Mouse (Mus musculus): ENCODE results near the gene Plcxd3. TPM values are rescaled to one million over a fixed set of nuclear protein-coding genes. Genes with fewer than 3 reads are reported as not detected.

The Plcxd3 gene
- total RNA-seq, 1 experiment, result 0.22 TPM

DNA sequence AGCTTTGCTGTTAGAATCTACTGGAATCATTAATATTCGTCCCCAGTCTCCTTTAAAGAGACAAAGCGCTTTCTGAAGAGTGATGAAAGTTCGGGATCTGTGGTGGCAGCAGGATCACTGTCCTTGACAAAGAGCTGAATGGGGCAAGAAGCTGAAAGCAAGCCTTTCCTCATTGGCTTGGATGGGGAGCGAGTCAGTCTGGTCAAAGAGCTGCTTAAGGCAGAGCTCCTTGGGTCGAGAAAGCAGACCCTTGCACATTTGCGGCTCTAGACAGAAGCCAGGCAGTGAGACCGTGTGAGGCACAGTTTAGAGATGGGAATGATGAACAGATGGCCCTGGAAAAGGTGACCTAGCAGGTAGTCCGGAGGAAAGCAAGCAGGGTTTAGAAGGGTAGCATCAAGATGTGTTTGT lies 935 bp downstream of the Plcxd3 start:
- peaks cover 2% of the 10 kb centered on the region in 2 experiments; a peak in 1 of 4 replicates for H3K4me1 ChIP-seq (ENCODE audit: control insufficient read depth in 2 of 2, insufficient read depth in 2 of 2, low read length in 2 of 2, poor library complexity in 1 of 2)
- in situ Hi-C loops (cut with MboI; ENCODE audit: low sequenced_read_pairs in 2 of 2, unreplicated experiment in 2 of 2), result no loop called here
- no peak overlapping the region for H3K27ac ChIP-seq (ENCODE audit: insufficient read depth, low read depth, low read length, poor library complexity, severe bottlenecking)
- H3K9ac ChIP-seq (ENCODE audit: insufficient read depth, low read depth, low read length, poor library complexity, severe bottlenecking), result no peak overlapping the region
- no peaks in the 10 kb centered on the region for H3K9me3 ChIP-seq (ENCODE audit: control insufficient read depth, insufficient read depth, low read depth, low read length)
- DNase-seq (ENCODE audit: low read depth, low spot score), result no peak
- H3K4me3 ChIP-seq (ENCODE audit: insufficient read depth in 1 of 2, low read depth in 1 of 2, low read length in 2 of 2, poor library complexity in 1 of 2, severe bottlenecking in 1 of 2), result peak overlapping the region; percentile 63 to 67; a peak in 3 of 4 replicates
- H3K36me3 ChIP-seq (ENCODE audit: control insufficient read depth, insufficient read depth, low read length, poor library complexity, severe bottlenecking), result no peaks in the 10 kb centered on the region
- TF ChIP-seq CHD2 (IDR thresholded peaks at IDR 0.05; ENCODE audit: low read depth, low read length), result no peak
- TF ChIP-seq MAFK (IDR thresholded peaks at IDR 0.05; ENCODE audit: insufficient read depth, low read depth, low read length), result no peak
- no peak for TF ChIP-seq HCFC1 (IDR thresholded peaks at IDR 0.05; ENCODE audit: borderline replicate concordance, insufficient read depth, low read length)
- TF ChIP-seq ZNF384 (IDR thresholded peaks at IDR 0.05; ENCODE audit: low read depth, low read length), result no peak
- no peak for TF ChIP-seq ZC3H11A (IDR thresholded peaks at IDR 0.05; ENCODE audit: borderline replicate concordance, low read depth, low read length)

DNA sequence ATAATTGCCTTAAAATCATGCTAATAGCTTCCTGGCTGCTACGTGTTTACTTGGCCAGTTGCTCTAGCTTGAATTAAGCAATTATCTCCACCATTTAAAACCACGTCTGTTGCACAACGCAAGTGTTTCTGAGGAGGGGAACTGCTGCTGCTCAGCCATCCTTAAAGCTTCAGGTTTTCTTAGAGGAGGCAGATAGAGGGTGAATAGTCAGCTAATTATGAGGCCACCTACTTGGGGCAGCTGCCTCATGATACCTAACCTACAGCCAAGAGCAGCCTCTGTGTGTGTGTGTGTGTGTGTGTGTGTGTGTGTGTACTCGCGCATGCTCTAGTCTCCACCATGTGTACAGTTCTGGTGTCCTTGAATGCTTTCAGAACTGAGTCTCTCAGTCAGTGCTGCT lies 3.5 kb downstream of the Plcxd3 start:
- in situ Hi-C loops (cut with MboI; ENCODE audit: low sequenced_read_pairs in 2 of 2, unreplicated experiment in 2 of 2), result no loop called here
- TF ChIP-seq ZNF384 (IDR thresholded peaks at IDR 0.05; ENCODE audit: low read depth, low read length), result no peak
- TF ChIP-seq HCFC1 (IDR thresholded peaks at IDR 0.05; ENCODE audit: borderline replicate concordance, insufficient read depth, low read length), result no peak
- TF ChIP-seq CHD2 (IDR thresholded peaks at IDR 0.05; ENCODE audit: low read depth, low read length), result no peak
- TF ChIP-seq ZC3H11A (IDR thresholded peaks at IDR 0.05; ENCODE audit: borderline replicate concordance, low read depth, low read length), result no peak
- Histone ChIP-seq H3K4me1 (ENCODE audit: control insufficient read depth in 2 of 2, insufficient read depth in 2 of 2, low read length in 2 of 2, poor library complexity in 1 of 2) (peaks cover 2% of the 10 kb centered on the region in 2 experiments; a peak in 1 of 4 replicates), H3K4me3 (ENCODE audit: insufficient read depth in 1 of 2, low read depth in 1 of 2, low read length in 2 of 2, poor library complexity in 1 of 2, severe bottlenecking in 1 of 2) (no peak overlapping the region), H3K9me3 (ENCODE audit: control insufficient read depth, insufficient read depth, low read depth, low read length) (no peaks in the 10 kb centered on the region), H3K27ac (ENCODE audit: insufficient read depth, low read depth, low read length, poor library complexity, severe bottlenecking) (no peak overlapping the region), H3K9ac (ENCODE audit: insufficient read depth, low read depth, low read length, poor library complexity, severe bottlenecking) (no peak overlapping the region), H3K36me3 (ENCODE audit: control insufficient read depth, insufficient read depth, low read length, poor library complexity, severe bottlenecking) (no peaks in the 10 kb centered on the region)
- no peak for DNase-seq (ENCODE audit: low read depth, low spot score)

DNA sequence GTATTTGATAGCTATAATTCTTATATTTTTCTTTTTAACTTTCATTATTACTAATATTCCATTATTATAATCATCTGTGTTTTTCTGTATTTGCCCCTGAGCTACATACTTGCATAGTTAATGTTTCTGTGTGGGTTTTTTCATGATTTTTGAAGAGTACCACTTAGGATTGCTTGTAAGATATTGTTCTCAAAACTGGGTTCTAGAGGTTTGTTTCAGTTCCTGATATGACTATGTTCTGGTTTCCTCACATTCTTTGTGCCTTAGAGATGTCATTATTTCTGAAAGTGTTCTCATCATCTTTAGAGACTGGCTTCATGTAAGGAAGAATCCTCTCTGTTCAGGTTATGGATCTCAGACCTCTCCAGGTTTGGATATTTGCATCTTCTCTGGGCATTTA lies 12.5 kb downstream of the Plcxd3 start:
- DNase-seq (ENCODE audit: low read depth, low spot score), result no peak
- in situ Hi-C loops (cut with MboI; ENCODE audit: low sequenced_read_pairs in 2 of 2, unreplicated experiment in 2 of 2), result no loop called here
- Histone ChIP-seq H3K4me1 (ENCODE audit: control insufficient read depth in 2 of 2, insufficient read depth in 2 of 2, low read length in 2 of 2, poor library complexity in 1 of 2) (no peaks in the 10 kb centered on the region), H3K9me3 (ENCODE audit: control insufficient read depth, insufficient read depth, low read depth, low read length) (no peaks in the 10 kb centered on the region), H3K36me3 (ENCODE audit: control insufficient read depth, insufficient read depth, low read length, poor library complexity, severe bottlenecking) (no peaks in the 10 kb centered on the region), H3K9ac (ENCODE audit: insufficient read depth, low read depth, low read length, poor library complexity, severe bottlenecking) (no peak overlapping the region), H3K27ac (ENCODE audit: insufficient read depth, low read depth, low read length, poor library complexity, severe bottlenecking) (no peak overlapping the region), H3K4me3 (ENCODE audit: insufficient read depth in 1 of 2, low read depth in 1 of 2, low read length in 2 of 2, poor library complexity in 1 of 2, severe bottlenecking in 1 of 2) (no peak overlapping the region)
- TF ChIP-seq ZNF384 (IDR thresholded peaks at IDR 0.05; ENCODE audit: low read depth, low read length) (no peak), CHD2 (IDR thresholded peaks at IDR 0.05; ENCODE audit: low read depth, low read length) (no peak), ZC3H11A (IDR thresholded peaks at IDR 0.05; ENCODE audit: borderline replicate concordance, low read depth, low read length) (no peak), MAFK (IDR thresholded peaks at IDR 0.05; ENCODE audit: insufficient read depth, low read depth, low read length) (no peak), HCFC1 (IDR thresholded peaks at IDR 0.05; ENCODE audit: borderline replicate concordance, insufficient read depth, low read length) (no peak)

DNA sequence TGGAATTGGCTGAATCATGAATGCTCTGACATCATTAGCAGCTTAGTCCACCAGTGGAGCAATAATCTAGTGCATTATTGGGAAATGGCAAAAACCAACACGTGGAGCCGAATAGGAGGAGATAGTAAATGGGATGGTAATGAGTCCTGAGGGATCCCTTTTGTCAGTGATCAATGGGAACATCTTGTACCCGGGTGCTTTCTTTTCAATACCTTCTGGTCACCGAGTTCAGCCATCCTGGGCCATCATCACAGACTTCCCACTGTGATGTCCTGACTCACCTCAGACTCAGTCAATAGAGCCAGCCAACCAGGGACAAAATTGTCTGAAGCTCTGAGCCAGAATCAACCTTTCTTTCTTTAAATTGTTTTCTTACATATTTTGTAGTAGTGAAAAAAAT lies 24.8 kb downstream of the Plcxd3 start:
- H3K9me3 ChIP-seq (ENCODE audit: control insufficient read depth, insufficient read depth, low read depth, low read length), result no peaks in the 10 kb centered on the region
- TF ChIP-seq ZNF384 (IDR thresholded peaks at IDR 0.05; ENCODE audit: low read depth, low read length), result no peak
- no peak for TF ChIP-seq CHD2 (IDR thresholded peaks at IDR 0.05; ENCODE audit: low read depth, low read length)
- in situ Hi-C loops (cut with MboI; ENCODE audit: low sequenced_read_pairs in 2 of 2, unreplicated experiment in 2 of 2), result no loop called here
- H3K9ac ChIP-seq (ENCODE audit: insufficient read depth, low read depth, low read length, poor library complexity, severe bottlenecking), result no peak overlapping the region
- H3K4me3 ChIP-seq (ENCODE audit: insufficient read depth in 1 of 2, low read depth in 1 of 2, low read length in 2 of 2, poor library complexity in 1 of 2, severe bottlenecking in 1 of 2), result no peak overlapping the region
- DNase-seq (ENCODE audit: low read depth, low spot score), result no peak
- H3K27ac ChIP-seq (ENCODE audit: insufficient read depth, low read depth, low read length, poor library complexity, severe bottlenecking), result no peak overlapping the region
- H3K4me1 ChIP-seq (ENCODE audit: control insufficient read depth in 2 of 2, insufficient read depth in 2 of 2, low read length in 2 of 2, poor library complexity in 1 of 2), result no peaks in the 10 kb centered on the region
- H3K36me3 ChIP-seq (ENCODE audit: control insufficient read depth, insufficient read depth, low read length, poor library complexity, severe bottlenecking), result no peaks in the 10 kb centered on the region

DNA sequence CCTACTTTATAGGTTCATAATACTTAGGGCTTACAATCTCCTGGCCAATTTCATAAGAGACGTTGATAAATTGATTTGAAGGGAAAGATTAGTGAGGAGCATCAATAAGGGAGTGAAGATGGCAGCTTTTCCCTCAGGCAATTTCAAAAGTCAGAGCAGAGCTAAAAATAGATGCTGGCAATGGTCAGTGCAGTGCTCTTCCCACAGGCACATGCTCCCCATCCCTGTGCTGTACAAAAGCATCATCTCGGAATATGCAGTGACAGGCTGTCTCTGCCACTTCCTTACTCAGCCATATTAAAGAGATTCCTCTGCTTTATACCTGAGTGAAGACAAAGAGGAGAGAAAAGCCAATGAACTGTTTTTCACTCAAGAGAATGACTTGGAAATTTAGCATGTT lies 36.0 kb downstream of the Plcxd3 start:
- H3K9ac ChIP-seq (ENCODE audit: insufficient read depth, low read depth, low read length, poor library complexity, severe bottlenecking), result no peak overlapping the region
- TF ChIP-seq MAFK (IDR thresholded peaks at IDR 0.05; ENCODE audit: insufficient read depth, low read depth, low read length) (no peak), ZNF384 (IDR thresholded peaks at IDR 0.05; ENCODE audit: low read depth, low read length) (no peak), CHD2 (IDR thresholded peaks at IDR 0.05; ENCODE audit: low read depth, low read length) (no peak), HCFC1 (IDR thresholded peaks at IDR 0.05; ENCODE audit: borderline replicate concordance, insufficient read depth, low read length) (no peak), ZC3H11A (IDR thresholded peaks at IDR 0.05; ENCODE audit: borderline replicate concordance, low read depth, low read length) (no peak)
- no peak overlapping the region for H3K27ac ChIP-seq (ENCODE audit: insufficient read depth, low read depth, low read length, poor library complexity, severe bottlenecking)
- in situ Hi-C loops (cut with MboI; ENCODE audit: low sequenced_read_pairs in 2 of 2, unreplicated experiment in 2 of 2), result no loop called here
- no peaks in the 10 kb centered on the region for H3K4me1 ChIP-seq (ENCODE audit: control insufficient read depth in 2 of 2, insufficient read depth in 2 of 2, low read length in 2 of 2, poor library complexity in 1 of 2)
- H3K36me3 ChIP-seq (ENCODE audit: control insufficient read depth, insufficient read depth, low read length, poor library complexity, severe bottlenecking), result no peaks in the 10 kb centered on the region
- no peak for DNase-seq (ENCODE audit: low read depth, low spot score)
- no peak overlapping the region for H3K4me3 ChIP-seq (ENCODE audit: insufficient read depth in 1 of 2, low read depth in 1 of 2, low read length in 2 of 2, poor library complexity in 1 of 2, severe bottlenecking in 1 of 2)
- H3K9me3 ChIP-seq (ENCODE audit: control insufficient read depth, insufficient read depth, low read depth, low read length), result no peaks in the 10 kb centered on the region
